Mouse (Mus musculus): ENCODE measurements around the gene Wdr47. TPM values are rescaled to one million over a fixed set of nuclear protein-coding genes. Genes with fewer than 3 reads are reported as not detected.
A peak's percentile ranks its signal among the peaks of the same experiment; 100 is the strongest.
"Not testable (repeated sequence)": the region's sequence is repeated elsewhere in the genome, so short reads cannot be mapped to it uniquely, and the experiment has no call there.

Wdr47 gene
- polyA plus RNA-seq, 1 experiment from 2014 or later: 17.2 TPM

GRCm38 (mm10) chr3:108563309-108563708 is 27.8 kb upstream of the Wdr47 start:
- peak overlapping the region; percentile 47 for H3K9ac ChIP-seq (replicated peaks; ENCODE audit: low read length)
- H3K4me1 ChIP-seq (ENCODE audit: control insufficient read depth, insufficient read depth, low read length): no peaks in the 10 kb centered on the region
- DNase-seq (ENCODE audit: low spot score) (peak; percentile 93), ATAC-seq (replicated peaks; ENCODE audit: insufficient number of reproducible peaks, low FRiP score, low TSS enrichment, low read depth) (0 out of 2 replicates have a peak, but pooled peaks have one; percentile 8)
- H3K4me2 ChIP-seq (ENCODE audit: low read depth, low read length): peak overlapping the region; percentile 71
- no peaks in the 10 kb centered on the region for H3K27me3 ChIP-seq (ENCODE audit: control insufficient read depth, insufficient read depth, low read length)
- WGBS: 6% methylated on average over 4 of the region's 4 CpGs
- no peaks in the 10 kb centered on the region for H3K9me3 ChIP-seq (replicated peaks; ENCODE audit: control insufficient read depth, low read length)
- no peaks in the 10 kb centered on the region for H3K36me3 ChIP-seq (replicated peaks; ENCODE audit: control insufficient read depth, insufficient read depth, low read depth, low read length)
- H3K27ac ChIP-seq (replicated peaks; ENCODE audit: low read depth, low read length): peak overlapping the region; percentile 81
- H3K4me3 ChIP-seq (ENCODE audit: low read depth, low read length): peak overlapping the region; percentile 89

GRCm38 (mm10) chr3:108567990-108568877 is 22.8 kb upstream of the Wdr47 start:
- DNase-seq (ENCODE audit: low spot score) (peak; percentile 43), ATAC-seq (replicated peaks; ENCODE audit: insufficient number of reproducible peaks, low FRiP score, low TSS enrichment, low read depth) (no peak)
- Histone ChIP-seq H3K36me3 (replicated peaks; ENCODE audit: control insufficient read depth, insufficient read depth, low read depth, low read length) (no peaks in the 10 kb centered on the region), H3K4me2 (ENCODE audit: low read depth, low read length) (no peak overlapping the region), H3K27ac (replicated peaks; ENCODE audit: low read depth, low read length) (no peak overlapping the region), H3K4me3 (ENCODE audit: low read depth, low read length) (no peak overlapping the region), H3K9me3 (replicated peaks; ENCODE audit: control insufficient read depth, low read length) (no peaks in the 10 kb centered on the region), H3K9ac (replicated peaks; ENCODE audit: low read length) (no peak overlapping the region), H3K27me3 (ENCODE audit: control insufficient read depth, insufficient read depth, low read length) (no peaks in the 10 kb centered on the region), H3K4me1 (ENCODE audit: control insufficient read depth, insufficient read depth, low read length) (no peaks in the 10 kb centered on the region)
- WGBS: 20% methylated on average over 15 of the region's 15 CpGs

GRCm38 (mm10) chr3:108569636-108570035 is 21.4 kb upstream of the Wdr47 start:
- not testable (repeated sequence) for H3K9ac ChIP-seq (replicated peaks; ENCODE audit: low read length); H3K4me3 ChIP-seq (ENCODE audit: low read depth, low read length); H3K27me3 ChIP-seq (ENCODE audit: control insufficient read depth, insufficient read depth, low read length); H3K4me1 ChIP-seq (ENCODE audit: control insufficient read depth, insufficient read depth, low read length); H3K9me3 ChIP-seq (replicated peaks; ENCODE audit: control insufficient read depth, low read length); ATAC-seq (replicated peaks; ENCODE audit: insufficient number of reproducible peaks, low FRiP score, low TSS enrichment, low read depth); DNase-seq (ENCODE audit: low spot score); H3K4me2 ChIP-seq (ENCODE audit: low read depth, low read length); H3K27ac ChIP-seq (replicated peaks; ENCODE audit: low read depth, low read length); H3K36me3 ChIP-seq (replicated peaks; ENCODE audit: control insufficient read depth, insufficient read depth, low read depth, low read length)
- 66% methylated on average over 3 of the region's 3 CpGs for WGBS

- Histone ChIP-seq H3K27me3 (ENCODE audit: control insufficient read depth, insufficient read depth, low read length) (no peaks in the 10 kb centered on the region), H3K4me2 (ENCODE audit: low read depth, low read length) (no peak overlapping the region), H3K36me3 (replicated peaks; ENCODE audit: control insufficient read depth, insufficient read depth, low read depth, low read length) (no peaks in the 10 kb centered on the region), H3K9me3 (replicated peaks; ENCODE audit: control insufficient read depth, low read length) (no peaks in the 10 kb centered on the region), H3K4me3 (ENCODE audit: low read depth, low read length) (no peak overlapping the region), H3K9ac (replicated peaks; ENCODE audit: low read length) (no peak overlapping the region), H3K4me1 (ENCODE audit: control insufficient read depth, insufficient read depth, low read length) (no peaks in the 10 kb centered on the region), H3K27ac (replicated peaks; ENCODE audit: low read depth, low read length) (no peak overlapping the region)
- DNase-seq (ENCODE audit: low spot score): no peak
- WGBS: 84% methylated on average over 14 of the region's 14 CpGs
- no peak for ATAC-seq (replicated peaks; ENCODE audit: insufficient number of reproducible peaks, low FRiP score, low TSS enrichment, low read depth)
Measured at GRCm38 (mm10) chr3:108570813-108571212, 20.3 kb upstream of the Wdr47 start.

- H3K4me1 ChIP-seq (ENCODE audit: control insufficient read depth, insufficient read depth, low read length): no peaks in the 10 kb centered on the region
Measured at GRCm38 (mm10) chr3:108571443-108572294, 19.4 kb upstream of the Wdr47 start, which contains the start of gene Taf13. Taf13 (plus strand) TSS chr3:108571698.

GRCm38 (mm10) chr3:108572309-108573010 is 18.6 kb upstream of the Wdr47 start:
- DNase-seq (ENCODE audit: low spot score) (no peak), ATAC-seq (replicated peaks; ENCODE audit: insufficient number of reproducible peaks, low FRiP score, low TSS enrichment, low read depth) (no peak)
- Histone ChIP-seq H3K27ac (replicated peaks; ENCODE audit: low read depth, low read length) (no peak overlapping the region), H3K27me3 (ENCODE audit: control insufficient read depth, insufficient read depth, low read length) (no peaks in the 10 kb centered on the region), H3K4me1 (ENCODE audit: control insufficient read depth, insufficient read depth, low read length) (no peaks in the 10 kb centered on the region), H3K4me2 (ENCODE audit: low read depth, low read length) (peak overlapping the region; percentile 41), H3K9ac (replicated peaks; ENCODE audit: low read length) (peak overlapping the region; percentile 66), H3K9me3 (replicated peaks; ENCODE audit: control insufficient read depth, low read length) (no peaks in the 10 kb centered on the region), H3K36me3 (replicated peaks; ENCODE audit: control insufficient read depth, insufficient read depth, low read depth, low read length) (no peaks in the 10 kb centered on the region), H3K4me3 (ENCODE audit: low read depth, low read length) (peak overlapping the region; percentile 54)
- 47% methylated on average over 18 of the region's 18 CpGs for WGBS

More at GRCm38 (mm10) chr3:108571443-108572294, 19.4 kb upstream of the Wdr47 start, which contains the start of gene Taf13:
- DNase-seq (ENCODE audit: low spot score): peak; percentile 98
- Histone ChIP-seq H3K4me3 (ENCODE audit: low read depth, low read length) (peak within 1 kb of the TSS; percentile 54), H3K9ac (replicated peaks; ENCODE audit: low read length) (peak within 1 kb of the TSS; percentile 66), H3K9me3 (replicated peaks; ENCODE audit: control insufficient read depth, low read length) (no peaks in the 10 kb centered on the region), H3K4me2 (ENCODE audit: low read depth, low read length) (peak within 1 kb of the TSS; percentile 41), H3K36me3 (replicated peaks; ENCODE audit: control insufficient read depth, insufficient read depth, low read depth, low read length) (no peaks in the 10 kb centered on the region), H3K27ac (replicated peaks; ENCODE audit: low read depth, low read length) (no peak within 1 kb of the TSS), H3K27me3 (ENCODE audit: control insufficient read depth, insufficient read depth, low read length) (no peaks in the 10 kb centered on the region)
- peak; percentile 97 for ATAC-seq (replicated peaks; ENCODE audit: insufficient number of reproducible peaks, low FRiP score, low TSS enrichment, low read depth)
- 2% methylated on average over 42 of the region's 42 CpGs for WGBS

GRCm38 (mm10) chr3:108574018-108574417 is 17.1 kb upstream of the Wdr47 start:
- ATAC-seq (replicated peaks; ENCODE audit: insufficient number of reproducible peaks, low FRiP score, low TSS enrichment, low read depth) (no peak), DNase-seq (ENCODE audit: low spot score) (no peak)
- Histone ChIP-seq H3K4me2 (ENCODE audit: low read depth, low read length) (no peak overlapping the region), H3K9ac (replicated peaks; ENCODE audit: low read length) (no peak overlapping the region), H3K27me3 (ENCODE audit: control insufficient read depth, insufficient read depth, low read length) (no peaks in the 10 kb centered on the region), H3K27ac (replicated peaks; ENCODE audit: low read depth, low read length) (no peak overlapping the region), H3K4me3 (ENCODE audit: low read depth, low read length) (no peak overlapping the region), H3K4me1 (ENCODE audit: control insufficient read depth, insufficient read depth, low read length) (no peaks in the 10 kb centered on the region), H3K9me3 (replicated peaks; ENCODE audit: control insufficient read depth, low read length) (no peaks in the 10 kb centered on the region), H3K36me3 (replicated peaks; ENCODE audit: control insufficient read depth, insufficient read depth, low read depth, low read length) (no peaks in the 10 kb centered on the region; the same call in 1 of the 2 replicates)
- WGBS: 91% methylated on average over 5 of the region's 5 CpGs

Data from embryonic facial prominence, embryonic 11.5 days (tissue).